Mouse (Mus musculus): ENCODE results near the gene Olfr1393.
"Not testable (repeated sequence)": the region's sequence is repeated elsewhere in the genome, so short reads cannot be mapped to it uniquely, and the experiment has no call there.

Olfr1393 gene

DNA sequence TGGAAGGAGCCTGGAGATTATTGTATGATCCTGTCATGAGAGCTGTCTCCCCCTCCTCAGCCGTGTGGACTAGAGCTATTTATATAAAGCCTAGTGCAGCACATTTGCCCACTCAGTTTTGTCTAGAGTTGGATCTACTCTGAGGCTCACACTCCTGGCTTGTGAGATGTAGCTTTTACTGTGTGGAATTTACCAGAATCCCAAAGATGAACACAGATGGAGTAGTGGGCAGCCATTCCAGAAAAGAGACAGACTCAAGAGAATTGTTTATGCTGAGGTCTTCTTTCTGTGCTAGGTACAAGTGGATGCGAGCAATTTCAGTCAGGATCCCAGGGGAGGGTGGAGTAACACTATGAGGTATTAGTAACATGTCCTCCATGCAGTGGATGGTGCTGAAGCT is 9.1 kb downstream of the Olfr1393 start:
- DNase-seq (ENCODE audit: low read depth, low spot score): no peak

DNA sequence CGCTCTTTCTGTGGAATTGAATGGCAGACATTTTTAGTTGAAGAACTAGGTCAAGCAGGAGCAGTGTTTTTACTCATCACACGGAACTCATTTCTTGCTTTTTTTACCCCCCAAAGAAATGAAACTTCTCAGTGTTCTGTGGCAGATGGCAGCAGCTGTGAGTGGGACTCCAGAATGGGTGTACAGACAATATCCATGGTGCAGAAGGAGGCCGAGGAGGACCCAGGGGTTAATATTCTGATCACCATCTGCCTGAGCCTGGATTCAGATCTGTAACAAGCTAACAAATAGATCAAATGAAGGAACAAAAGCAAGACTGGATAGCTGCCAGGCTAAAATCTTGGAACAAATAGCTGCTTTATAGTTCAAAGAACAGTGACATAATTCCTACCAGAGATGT is 14.7 kb downstream of the Olfr1393 start:
- no peak for DNase-seq (ENCODE audit: low read depth, low spot score)

DNA sequence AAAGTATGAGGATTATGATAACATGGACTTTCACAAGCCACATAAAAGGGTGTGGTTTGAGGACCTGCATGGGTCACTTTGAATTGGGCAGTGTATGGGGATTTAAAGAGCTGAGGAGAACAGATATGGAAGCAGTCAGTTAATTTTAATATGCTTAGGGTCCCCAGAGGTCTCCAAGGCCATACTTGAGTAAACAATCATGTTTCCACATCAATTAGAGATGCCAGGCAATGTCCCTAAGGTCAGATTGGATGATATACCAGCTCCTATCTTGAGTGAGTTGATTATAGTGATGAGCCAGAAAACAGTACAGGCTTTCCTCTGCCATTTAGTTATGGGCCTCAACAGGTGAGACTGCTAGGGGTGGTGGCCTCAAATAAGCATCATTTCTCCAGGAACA is 26.3 kb downstream of the Olfr1393 start, which contains the start of gene Olfr10:
Gene Olfr10, plus strand, starts transcription at position 301 of the 400 bp plus-strand sequence.
- no peak for DNase-seq (ENCODE audit: low read depth, low spot score)

DNA sequence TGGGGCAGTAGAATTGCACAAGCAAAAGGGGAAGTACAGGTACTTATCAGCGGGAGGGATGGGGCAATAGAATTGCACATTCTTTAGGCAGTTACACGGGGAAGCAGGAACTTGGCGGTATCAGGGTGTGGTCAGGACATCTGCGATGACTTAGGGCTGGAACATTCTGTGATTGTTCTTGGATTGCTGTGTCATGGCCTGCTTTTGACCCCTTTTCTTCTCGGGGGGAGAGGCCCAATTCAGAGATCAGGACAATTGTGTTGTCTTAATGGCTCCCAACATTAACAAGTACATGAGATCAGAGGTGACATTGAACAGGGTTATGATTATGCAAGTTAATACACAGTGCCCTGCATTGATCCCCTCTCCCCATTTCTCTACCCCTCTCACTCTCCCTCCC is 30.4 kb downstream of the Olfr1393 start:
- not testable (repeated sequence) for DNase-seq (ENCODE audit: low read depth, low spot score)

DNA sequence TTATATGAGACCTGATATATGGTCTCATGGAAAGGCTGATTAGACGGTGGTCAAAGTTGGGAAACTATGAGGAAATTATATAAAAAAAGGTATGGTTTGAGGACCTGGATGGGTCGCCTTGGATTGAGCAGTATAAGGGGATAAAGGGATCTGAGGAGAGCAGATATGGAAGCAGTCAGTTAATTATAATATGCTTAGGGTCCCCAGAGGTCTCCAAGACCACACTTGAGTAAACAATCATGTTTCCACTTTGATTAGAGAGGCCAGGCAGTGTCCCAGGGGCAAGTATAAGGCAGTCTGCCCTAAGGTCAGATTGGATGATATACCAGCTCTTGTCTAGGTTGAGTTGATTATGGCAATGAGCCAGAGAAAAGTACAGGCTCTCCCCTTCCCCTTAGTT is 44.3 kb downstream of the Olfr1393 start, which contains the start of gene Olfr1391:
Gene Olfr1391, plus strand, starts transcription at position 301 of the 400 bp plus-strand sequence.
- no peak for DNase-seq (ENCODE audit: low read depth, low spot score)

DNA sequence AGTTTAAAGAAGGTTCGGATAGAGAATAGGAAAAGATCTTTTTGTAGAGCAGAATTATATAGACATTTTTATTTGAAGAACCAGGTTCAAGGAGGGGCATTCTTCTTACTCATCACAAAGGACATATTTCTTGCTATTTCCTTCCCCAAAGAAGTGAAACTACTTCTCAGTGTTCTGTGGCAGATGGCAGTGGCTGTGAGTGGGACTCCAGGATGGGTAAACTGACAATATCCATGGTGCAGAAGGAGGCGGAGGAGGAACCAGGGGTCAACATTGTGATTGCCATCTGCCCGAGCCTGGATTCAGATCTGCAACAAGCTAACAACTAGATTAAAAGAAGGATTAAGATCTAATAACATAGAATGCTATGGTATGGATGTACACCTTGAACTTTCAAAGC is 48.6 kb downstream of the Olfr1393 start:
- DNase-seq (ENCODE audit: low read depth, low spot score): no peak

DNA sequence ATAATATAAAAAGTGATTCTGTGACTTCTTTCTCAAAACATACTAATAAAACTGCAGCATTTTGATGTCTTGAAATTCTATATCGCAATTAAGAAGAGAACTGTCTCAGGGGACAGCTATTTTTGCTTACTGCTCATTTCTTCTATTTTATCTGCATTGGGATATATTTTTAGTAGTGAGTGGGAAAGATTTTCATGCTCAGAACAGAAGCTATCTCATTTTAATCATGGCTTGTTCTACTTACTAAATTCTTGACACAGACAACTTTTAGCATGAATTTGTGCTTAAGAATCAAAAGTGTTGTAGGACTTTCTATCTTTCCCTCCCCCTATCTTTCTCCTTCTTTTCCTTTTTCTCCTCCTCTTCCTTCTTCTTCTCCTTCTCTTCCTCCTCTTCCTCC is 51.6 kb downstream of the Olfr1393 start:
- DNase-seq (ENCODE audit: low read depth, low spot score): no peak
